Mouse (Mus musculus): Measurements from ENCODE around the gene Greb1. TPM values are rescaled to one million over a fixed set of nuclear protein-coding genes. Genes with fewer than 3 reads are reported as not detected.

Gene Greb1
- polyA plus RNA-seq, 1 experiment from 2014 or later = 1.4 TPM

- H3K27me3 ChIP-seq = peaks cover 48% of the 10 kb centered on the region
- no peak for ATAC-seq (ENCODE audit: low read depth)
- no peak overlapping the region for H3K4me3 ChIP-seq
- no peak overlapping the region for H3K4me2 ChIP-seq
- no peaks in the 10 kb centered on the region for H3K36me3 ChIP-seq
- H3K4me1 ChIP-seq (replicated peaks) = peaks cover 10% of the 10 kb centered on the region
- no peak overlapping the region for H3K27ac ChIP-seq (replicated peaks)
- no peak overlapping the region for H3K9ac ChIP-seq
- WGBS = 81% methylated on average over 5 of the region's 5 CpGs
- no peaks in the 10 kb centered on the region for H3K9me3 ChIP-seq
These were observed 143.5 kb downstream of the Greb1 start for GRCm38 (mm10) chr12:16656906-16657875.

GRCm38 (mm10) chr12:16655604-16656003, 145.1 kb downstream of the Greb1 start:
- no peaks in the 10 kb centered on the region for H3K36me3 ChIP-seq
- H3K27ac ChIP-seq (replicated peaks) = no peak overlapping the region
- peaks cover 52% of the 10 kb centered on the region for H3K27me3 ChIP-seq
- 77% methylated on average over 4 of the region's 4 CpGs for WGBS
- H3K4me3 ChIP-seq = no peak overlapping the region
- no peak for ATAC-seq (ENCODE audit: low read depth)
- H3K9me3 ChIP-seq = no peaks in the 10 kb centered on the region
- H3K4me2 ChIP-seq = no peak overlapping the region
- H3K4me1 ChIP-seq (replicated peaks) = peaks cover 10% of the 10 kb centered on the region
- no peak overlapping the region for H3K9ac ChIP-seq

- Histone ChIP-seq H3K27ac (replicated peaks) (no peak within 1 kb of the TSS), H3K36me3 (no peaks in the 10 kb centered on the region), H3K4me1 (replicated peaks) (peaks cover 10% of the 10 kb centered on the region), H3K9ac (peak within 1 kb of the TSS; percentile 61), H3K27me3 (peaks cover 56% of the 10 kb centered on the region), H3K4me2 (peak within 1 kb of the TSS; percentile 71), H3K4me3 (peak within 1 kb of the TSS; percentile 38), H3K9me3 (no peaks in the 10 kb centered on the region)
- ATAC-seq (ENCODE audit: low read depth) = peak; percentile 90
- 4% methylated on average over 58 of the region's 58 CpGs for WGBS
These were observed 147.2 kb downstream of the Greb1 start, which contains the start of gene Ntsr2 for GRCm38 (mm10) chr12:16653332-16654093. Ntsr2 (plus strand) TSS chr12:16653382.

GRCm38 (mm10) chr12:16649819-16650218, 150.9 kb downstream of the Greb1 start:
- Histone ChIP-seq H3K27me3 (peaks cover 35% of the 10 kb centered on the region), H3K4me2 (no peak overlapping the region), H3K36me3 (no peaks in the 10 kb centered on the region), H3K9me3 (no peaks in the 10 kb centered on the region), H3K4me1 (replicated peaks) (peaks cover 11% of the 10 kb centered on the region), H3K9ac (no peak overlapping the region), H3K4me3 (no peak overlapping the region), H3K27ac (replicated peaks) (no peak overlapping the region)
- ATAC-seq (ENCODE audit: low read depth) = no peak
- 88% methylated on average over 6 of the region's 6 CpGs for WGBS

GRCm38 (mm10) chr12:16648273-16648672, 152.4 kb downstream of the Greb1 start:
- no peak overlapping the region for H3K27ac ChIP-seq (replicated peaks)
- peaks cover 19% of the 10 kb centered on the region for H3K4me1 ChIP-seq (replicated peaks)
- no peak for ATAC-seq (ENCODE audit: low read depth)
- peaks cover 19% of the 10 kb centered on the region for H3K27me3 ChIP-seq
- H3K9ac ChIP-seq = no peak overlapping the region
- H3K4me3 ChIP-seq = no peak overlapping the region
- H3K9me3 ChIP-seq = no peaks in the 10 kb centered on the region
- 92% methylated on average over 6 of the region's 6 CpGs for WGBS
- H3K4me2 ChIP-seq = no peak overlapping the region
- no peaks in the 10 kb centered on the region for H3K36me3 ChIP-seq

- Histone ChIP-seq H3K4me1 (replicated peaks) (peaks cover 19% of the 10 kb centered on the region), H3K4me3 (no peak overlapping the region), H3K36me3 (no peaks in the 10 kb centered on the region), H3K27me3 (peaks cover 6% of the 10 kb centered on the region; the same call in 1 of the 2 replicates), H3K4me2 (no peak overlapping the region), H3K9me3 (no peaks in the 10 kb centered on the region), H3K27ac (replicated peaks) (no peak overlapping the region), H3K9ac (no peak overlapping the region)
- no peak for ATAC-seq (ENCODE audit: low read depth)
- WGBS = 57% methylated on average over 9 of the region's 9 CpGs
These were observed 153.8 kb downstream of the Greb1 start for GRCm38 (mm10) chr12:16646780-16647409.

- H3K27me3 ChIP-seq = no peaks in the 10 kb centered on the region
- H3K4me3 ChIP-seq = no peak overlapping the region
- no peak overlapping the region for H3K4me2 ChIP-seq
- H3K9me3 ChIP-seq = no peaks in the 10 kb centered on the region
- peak overlapping the region; percentile 59; the same call in 1 of the 2 replicates for H3K27ac ChIP-seq (replicated peaks)
- ATAC-seq (ENCODE audit: low read depth) = no peak
- no peak overlapping the region for H3K9ac ChIP-seq
- H3K4me1 ChIP-seq (replicated peaks) = peaks cover 19% of the 10 kb centered on the region
- 45% methylated on average over 8 of the region's 8 CpGs for WGBS
- no peaks in the 10 kb centered on the region for H3K36me3 ChIP-seq
These were observed 156.0 kb downstream of the Greb1 start for GRCm38 (mm10) chr12:16644698-16645097.

- 34% methylated on average over 12 of the region's 12 CpGs for WGBS
- H3K27ac ChIP-seq (replicated peaks) = peak overlapping the region; percentile 59
- no peaks in the 10 kb centered on the region for H3K27me3 ChIP-seq
- peak; percentile 92 for ATAC-seq (ENCODE audit: low read depth)
- no peaks in the 10 kb centered on the region for H3K36me3 ChIP-seq
- H3K9me3 ChIP-seq = no peaks in the 10 kb centered on the region
- H3K9ac ChIP-seq = peak overlapping the region; percentile 27; the same call in 1 of the 2 replicates
- H3K4me1 ChIP-seq (replicated peaks) = peaks cover 19% of the 10 kb centered on the region
- H3K4me3 ChIP-seq = no peak overlapping the region
- no peak overlapping the region for H3K4me2 ChIP-seq
These were observed 157.0 kb downstream of the Greb1 start for GRCm38 (mm10) chr12:16643508-16644345.

GRCm38 (mm10) chr12:16642000-16642399, 158.7 kb downstream of the Greb1 start:
- H3K27me3 ChIP-seq = no peaks in the 10 kb centered on the region
- no peak overlapping the region for H3K27ac ChIP-seq (replicated peaks)
- H3K9ac ChIP-seq = no peak overlapping the region
- no peak overlapping the region for H3K4me2 ChIP-seq
- WGBS = 60% methylated on average over 5 of the region's 5 CpGs
- no peaks in the 10 kb centered on the region for H3K36me3 ChIP-seq
- H3K9me3 ChIP-seq = no peaks in the 10 kb centered on the region
- peaks cover 19% of the 10 kb centered on the region for H3K4me1 ChIP-seq (replicated peaks)
- no peak overlapping the region for H3K4me3 ChIP-seq
- ATAC-seq (ENCODE audit: low read depth) = no peak

GRCm38 (mm10) chr12:16640075-16640474, 160.6 kb downstream of the Greb1 start:
- WGBS = 86% methylated on average over 6 of the region's 6 CpGs
- Histone ChIP-seq H3K9ac (no peak overlapping the region), H3K27ac (replicated peaks) (no peak overlapping the region), H3K4me3 (no peak overlapping the region), H3K4me1 (replicated peaks) (peaks cover 19% of the 10 kb centered on the region), H3K9me3 (no peaks in the 10 kb centered on the region), H3K36me3 (no peaks in the 10 kb centered on the region), H3K27me3 (no peaks in the 10 kb centered on the region), H3K4me2 (no peak overlapping the region)
- no peak for ATAC-seq (ENCODE audit: low read depth)

GRCm38 (mm10) chr12:16639078-16639771, 161.5 kb downstream of the Greb1 start:
- no peak overlapping the region for H3K9ac ChIP-seq
- H3K36me3 ChIP-seq = no peaks in the 10 kb centered on the region
- no peak for ATAC-seq (ENCODE audit: low read depth)
- no peak overlapping the region for H3K27ac ChIP-seq (replicated peaks)
- H3K4me1 ChIP-seq (replicated peaks) = peaks cover 12% of the 10 kb centered on the region
- no peak overlapping the region for H3K4me2 ChIP-seq
- WGBS = 74% methylated on average over 12 of the region's 12 CpGs
- no peaks in the 10 kb centered on the region for H3K9me3 ChIP-seq
- no peak overlapping the region for H3K4me3 ChIP-seq
- no peaks in the 10 kb centered on the region for H3K27me3 ChIP-seq
